Mouse (Mus musculus): ENCODE data around the gene Ak8.

Gene Ak8

DNA sequence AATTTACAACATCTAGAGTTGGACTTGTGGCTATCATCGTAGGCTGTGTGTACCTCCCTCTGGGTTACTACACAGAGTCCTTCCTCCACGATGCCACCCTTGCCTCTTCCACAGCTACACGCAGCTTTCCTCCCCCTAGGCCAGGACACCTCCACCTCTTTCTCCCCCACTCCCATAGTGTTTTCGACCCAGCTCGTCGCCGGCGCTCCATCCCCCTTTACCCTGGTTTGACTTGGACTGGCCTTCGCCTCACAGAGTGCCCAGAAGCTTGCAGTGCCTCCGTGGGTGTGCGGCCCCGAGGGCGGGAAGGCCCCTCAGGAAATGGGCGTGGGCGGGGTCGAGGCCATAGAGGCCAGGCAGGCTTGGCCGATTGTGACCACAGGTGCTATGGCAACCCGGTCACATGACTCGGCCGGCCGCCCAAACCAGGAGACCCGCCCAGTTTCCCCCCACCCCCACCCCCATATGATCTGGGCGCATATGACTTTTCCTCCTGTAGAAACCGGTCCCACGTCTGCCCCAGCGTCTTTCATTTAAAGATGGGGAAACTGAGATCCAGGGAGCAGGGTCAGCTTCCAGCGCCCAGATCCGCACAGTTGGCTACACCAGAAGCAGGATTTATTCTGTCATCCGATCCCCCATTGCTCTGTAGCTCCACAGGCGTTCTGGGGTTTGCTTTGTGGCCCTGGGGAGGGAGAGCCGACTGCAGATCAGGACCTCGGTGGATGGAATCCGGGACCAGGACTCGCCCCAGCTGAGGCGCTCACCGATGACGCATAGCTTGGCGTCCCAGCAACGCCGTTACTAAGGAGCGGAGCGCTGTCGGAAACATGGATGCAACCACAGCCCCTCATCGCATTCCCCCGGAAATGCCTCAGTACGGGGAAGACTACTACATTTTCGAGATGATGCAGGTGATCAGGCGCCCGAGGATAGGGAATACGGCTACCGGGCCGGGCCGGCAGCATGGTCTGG is at the start of gene Ak8, which contains the start of gene Spaca9:
Gene Ak8 (plus strand): TSS at position 804 of the 975 bp plus-strand sequence.
Gene Spaca9 (minus strand): TSS at position 367 of the 975 bp plus-strand sequence.
- in situ Hi-C loops (cut with MboI; ENCODE audit: low pct_unique_long_range_greater_than_20kb in 1 of 2, low sequenced_read_pairs in 2 of 2, unreplicated experiment in 1 of 2), result no loop called here

DNA sequence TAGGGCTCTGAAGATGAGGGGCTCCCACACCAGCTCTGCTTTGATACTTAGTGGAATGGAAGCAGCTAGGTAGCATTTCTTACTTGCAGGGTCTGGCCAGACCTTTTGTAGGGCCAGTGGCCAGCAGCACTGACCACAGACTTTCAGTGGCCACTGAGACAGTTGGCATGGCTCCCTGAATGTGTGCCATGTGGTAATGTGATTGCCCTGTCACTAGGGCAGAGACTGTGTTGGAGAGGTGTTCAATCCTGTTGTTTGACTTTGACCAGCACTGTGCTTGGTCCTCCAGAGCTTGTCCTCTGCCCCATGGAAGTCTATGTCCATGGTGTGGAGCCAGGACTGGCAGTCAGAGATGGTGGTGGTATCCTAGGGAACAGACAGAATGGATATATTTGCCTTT is 49.4 kb upstream of the Ak8 start:
- in situ Hi-C loops (cut with MboI; ENCODE audit: low pct_unique_long_range_greater_than_20kb in 1 of 2, low sequenced_read_pairs in 2 of 2, unreplicated experiment in 1 of 2), result no loop called here

DNA sequence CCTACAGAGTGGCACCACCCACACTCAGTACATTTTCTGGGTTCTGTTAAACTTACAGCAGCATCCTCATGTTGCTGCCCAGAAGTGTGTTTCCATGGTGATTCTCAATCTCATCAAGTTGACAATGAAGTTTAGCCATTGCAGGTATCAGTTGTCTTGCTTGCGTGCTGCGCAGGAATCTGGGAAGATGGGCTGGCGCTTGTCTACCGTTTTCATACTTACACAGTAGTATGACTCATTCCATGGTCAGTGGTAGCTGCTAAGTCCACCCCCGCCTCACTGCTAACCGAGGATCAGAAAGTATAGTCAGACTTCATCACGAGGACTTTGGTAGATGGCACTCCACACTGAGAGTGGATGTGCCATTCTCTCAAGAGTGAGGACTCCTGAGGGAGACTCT is 46.6 kb upstream of the Ak8 start:
- in situ Hi-C loops (cut with MboI; ENCODE audit: low pct_unique_long_range_greater_than_20kb in 1 of 2, low sequenced_read_pairs in 2 of 2, unreplicated experiment in 1 of 2), result no loop called here

DNA sequence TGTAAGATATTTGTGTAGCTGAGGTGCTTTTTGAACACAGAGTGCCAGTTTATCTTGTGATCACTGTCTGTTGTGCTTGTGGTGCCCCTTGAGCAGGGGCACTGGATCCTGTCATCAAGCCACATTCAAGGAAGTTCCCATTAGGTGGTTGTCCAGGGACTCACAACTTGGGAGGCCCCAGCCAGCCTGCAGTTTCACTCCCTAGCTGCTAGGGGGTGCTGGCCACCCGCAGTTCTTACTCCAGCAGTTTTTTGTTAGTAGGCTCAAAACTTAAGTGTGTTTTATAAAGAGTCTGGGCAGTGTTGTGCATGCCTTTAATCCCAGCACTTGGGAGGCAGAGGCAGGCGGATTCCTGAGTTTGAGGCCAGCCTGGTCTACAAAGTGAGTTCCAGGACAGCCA is 45.7 kb upstream of the Ak8 start:
- in situ Hi-C loops (cut with MboI; ENCODE audit: low pct_unique_long_range_greater_than_20kb in 1 of 2, low sequenced_read_pairs in 2 of 2, unreplicated experiment in 1 of 2), result no loop called here

DNA sequence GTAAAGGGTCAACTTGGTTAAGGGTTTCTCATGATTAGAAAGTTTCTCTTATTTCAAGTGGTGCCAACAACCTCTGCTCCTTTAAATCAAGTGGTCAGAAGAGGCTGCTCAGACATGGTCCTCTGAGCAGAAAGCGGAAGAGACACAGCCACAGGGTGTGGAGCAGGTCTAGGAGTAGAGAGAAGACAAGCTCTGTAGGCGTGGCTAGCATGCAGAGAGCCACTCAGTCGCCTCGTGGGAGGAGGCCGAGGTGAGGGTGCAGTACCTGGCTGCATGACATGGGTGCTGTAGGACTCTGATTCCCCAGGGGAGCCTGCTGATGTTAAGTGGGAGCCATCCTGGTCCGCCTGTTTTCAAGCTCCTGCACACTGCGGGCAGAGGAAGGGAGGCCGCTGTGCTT is 43.7 kb upstream of the Ak8 start:
- in situ Hi-C loops (cut with MboI; ENCODE audit: low pct_unique_long_range_greater_than_20kb in 1 of 2, low sequenced_read_pairs in 2 of 2, unreplicated experiment in 1 of 2), result no loop called here

DNA sequence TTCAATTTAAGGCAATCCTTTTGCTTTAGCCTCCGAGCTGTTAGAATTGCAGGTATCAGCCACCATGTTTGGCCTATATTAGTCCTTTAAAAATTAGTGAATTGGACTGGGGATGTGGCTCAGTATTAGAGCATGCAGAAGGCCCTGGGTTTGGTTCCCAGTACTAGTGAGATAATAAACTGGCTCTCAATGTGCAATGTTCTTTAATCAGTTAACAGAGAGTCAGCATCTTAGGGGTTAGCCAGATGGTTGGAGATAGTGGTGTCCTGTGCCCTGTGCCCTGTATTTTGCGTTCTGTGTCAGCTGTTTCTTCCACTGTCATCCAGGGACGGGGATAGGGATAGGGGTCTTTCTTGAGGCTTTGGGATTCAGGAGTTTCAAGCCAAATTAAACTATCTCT is 37.1 kb upstream of the Ak8 start:
- in situ Hi-C loops (cut with MboI; ENCODE audit: low pct_unique_long_range_greater_than_20kb in 1 of 2, low sequenced_read_pairs in 2 of 2, unreplicated experiment in 1 of 2), result no loop called here

DNA sequence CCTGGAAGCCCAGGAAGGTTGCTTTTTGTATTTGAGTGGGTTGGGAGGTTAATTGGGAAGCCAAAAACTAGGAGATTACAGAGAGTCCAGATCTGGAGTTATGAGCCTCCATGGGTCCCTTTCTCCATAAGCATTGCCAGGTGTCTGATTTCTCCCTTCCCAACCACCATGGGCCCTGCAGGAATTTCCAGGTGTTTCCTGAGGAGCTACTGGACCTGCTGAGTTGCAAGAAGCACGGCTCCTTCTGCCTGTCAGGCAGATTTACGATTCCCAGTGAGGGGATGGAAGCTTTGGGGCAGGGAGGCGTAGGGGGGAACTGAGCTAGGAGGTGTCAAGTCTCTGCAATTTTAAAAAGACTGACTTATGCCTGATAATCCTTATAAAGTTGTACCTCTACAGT is 34.1 kb upstream of the Ak8 start:
- in situ Hi-C loops (cut with MboI; ENCODE audit: low pct_unique_long_range_greater_than_20kb in 1 of 2, low sequenced_read_pairs in 2 of 2, unreplicated experiment in 1 of 2), result no loop called here

DNA sequence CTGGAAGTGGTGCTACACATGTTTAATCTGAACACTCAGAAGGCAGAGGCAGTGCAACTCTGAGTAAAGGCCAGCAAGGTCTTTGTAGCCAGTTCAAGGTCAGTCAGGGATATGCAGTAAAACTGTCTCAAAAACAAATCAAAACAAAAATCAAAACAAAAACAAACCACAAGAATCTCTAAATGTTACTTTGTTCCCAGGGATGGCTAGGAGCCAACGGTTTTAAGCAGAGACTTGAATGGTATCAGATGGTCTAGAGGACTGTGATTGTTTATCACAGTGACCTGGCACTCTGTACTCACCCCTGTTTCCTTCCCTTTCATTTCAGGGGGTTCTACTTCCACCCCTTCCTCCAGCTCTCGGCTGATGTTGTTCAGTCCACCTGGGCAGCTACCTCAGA is 28.5 kb upstream of the Ak8 start:
- in situ Hi-C loops (cut with MboI; ENCODE audit: low pct_unique_long_range_greater_than_20kb in 1 of 2, low sequenced_read_pairs in 2 of 2, unreplicated experiment in 1 of 2), result no loop called here

DNA sequence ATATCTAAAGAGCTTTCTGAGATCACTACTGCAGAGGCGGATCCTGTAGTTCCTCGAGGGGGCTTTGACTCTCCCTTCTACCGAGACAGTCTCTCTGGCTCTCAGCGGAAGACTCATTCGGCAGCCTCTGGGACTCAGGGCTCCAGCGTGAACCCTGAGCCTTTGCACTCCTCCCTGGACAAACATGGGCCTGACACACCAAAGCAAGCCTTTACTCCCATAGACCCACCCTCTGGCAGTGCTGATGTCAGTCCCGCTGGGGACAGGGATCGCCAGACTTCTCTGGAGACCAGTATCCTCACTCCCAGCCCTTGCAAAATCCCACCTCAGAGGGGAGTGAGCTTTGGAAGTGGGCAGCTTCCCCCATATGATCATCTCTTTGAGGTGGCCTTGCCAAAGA is 24.0 kb upstream of the Ak8 start:
- in situ Hi-C loops (cut with MboI; ENCODE audit: low pct_unique_long_range_greater_than_20kb in 1 of 2, low sequenced_read_pairs in 2 of 2, unreplicated experiment in 1 of 2), result no loop called here

DNA sequence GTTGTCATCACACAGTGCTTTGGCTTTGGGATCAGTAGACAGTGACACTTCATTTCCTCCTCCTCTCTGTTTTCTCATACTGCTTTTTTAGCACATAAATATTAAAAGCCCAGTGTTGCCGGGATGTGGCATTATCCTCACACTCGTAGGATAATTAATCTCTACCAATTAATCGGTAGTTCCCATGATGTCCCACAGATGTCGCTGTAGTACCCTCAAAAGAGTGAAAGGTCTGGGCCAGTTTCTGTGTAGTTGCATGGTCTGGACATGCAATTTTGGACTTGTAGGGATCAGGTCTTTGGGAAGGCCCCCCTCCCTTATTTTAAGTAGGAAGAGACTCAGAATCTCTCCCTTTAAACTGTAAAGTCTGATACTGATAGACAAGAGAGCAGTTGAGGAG is 19.3 kb upstream of the Ak8 start:
- in situ Hi-C loops (cut with MboI; ENCODE audit: low pct_unique_long_range_greater_than_20kb in 1 of 2, low sequenced_read_pairs in 2 of 2, unreplicated experiment in 1 of 2), result no loop called here

DNA sequence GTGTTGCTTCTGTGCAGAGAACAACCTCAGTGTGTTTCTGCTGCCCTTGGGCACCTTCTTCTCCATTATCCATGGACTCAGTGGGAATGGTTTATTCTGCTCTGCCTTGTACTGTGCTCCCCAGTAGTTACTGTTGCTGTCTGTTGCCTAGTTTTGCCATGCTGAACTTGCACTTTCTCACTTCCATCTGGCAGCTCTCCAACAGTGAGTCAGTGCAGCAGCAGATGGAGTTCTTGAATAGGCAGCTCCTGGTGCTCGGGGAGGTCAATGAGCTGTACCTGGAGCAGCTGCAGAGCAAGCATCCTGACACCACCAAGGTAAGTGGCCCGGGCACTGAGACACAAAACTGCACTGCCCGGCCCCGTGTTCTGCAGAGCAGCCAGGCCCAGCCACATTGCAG is 18.2 kb upstream of the Ak8 start:
- in situ Hi-C loops (cut with MboI; ENCODE audit: low pct_unique_long_range_greater_than_20kb in 1 of 2, low sequenced_read_pairs in 2 of 2, unreplicated experiment in 1 of 2), result no loop called here

DNA sequence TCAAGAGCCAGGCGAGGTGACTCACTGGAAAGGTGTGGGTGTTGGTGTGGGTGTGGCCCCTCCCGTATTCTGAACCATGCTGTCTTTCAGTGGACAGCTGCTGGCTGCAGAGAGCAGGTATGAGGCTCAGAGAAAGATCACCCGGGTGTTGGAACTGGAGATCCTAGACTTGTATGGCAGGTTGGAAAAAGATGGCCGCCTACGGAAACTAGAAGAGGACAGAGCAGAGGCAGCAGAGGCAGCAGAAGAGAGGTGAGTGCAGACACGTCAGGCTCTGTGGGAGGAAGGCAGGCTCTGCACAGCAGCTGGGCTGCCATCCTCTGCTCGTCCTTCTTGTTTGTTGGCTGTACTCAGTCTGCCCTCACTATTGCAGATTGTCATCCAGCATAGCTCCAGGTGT is 14.1 kb upstream of the Ak8 start:
- in situ Hi-C loops (cut with MboI; ENCODE audit: low pct_unique_long_range_greater_than_20kb in 1 of 2, low sequenced_read_pairs in 2 of 2, unreplicated experiment in 1 of 2), result no loop called here

DNA sequence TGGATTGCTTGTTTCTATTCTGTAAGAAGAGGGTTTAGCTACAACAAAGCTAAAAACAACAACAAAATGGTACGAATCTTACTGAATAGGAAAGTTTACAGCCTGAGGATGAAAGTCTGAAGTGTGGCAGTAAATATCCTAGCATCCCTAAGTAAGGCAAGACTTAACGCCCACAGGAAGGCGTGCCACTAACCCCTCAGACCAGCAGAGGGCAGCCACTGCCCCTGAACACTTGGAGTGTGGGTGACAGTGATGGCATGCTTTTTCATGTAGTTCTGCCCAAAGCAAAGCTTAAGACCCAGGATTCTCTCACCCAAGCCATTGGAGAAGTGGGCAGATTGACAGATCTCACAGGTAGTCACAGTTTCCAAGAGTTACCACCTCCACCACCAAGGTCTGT is 11.5 kb upstream of the Ak8 start:
- in situ Hi-C loops (cut with MboI; ENCODE audit: low pct_unique_long_range_greater_than_20kb in 1 of 2, low sequenced_read_pairs in 2 of 2, unreplicated experiment in 1 of 2), result no loop called here

DNA sequence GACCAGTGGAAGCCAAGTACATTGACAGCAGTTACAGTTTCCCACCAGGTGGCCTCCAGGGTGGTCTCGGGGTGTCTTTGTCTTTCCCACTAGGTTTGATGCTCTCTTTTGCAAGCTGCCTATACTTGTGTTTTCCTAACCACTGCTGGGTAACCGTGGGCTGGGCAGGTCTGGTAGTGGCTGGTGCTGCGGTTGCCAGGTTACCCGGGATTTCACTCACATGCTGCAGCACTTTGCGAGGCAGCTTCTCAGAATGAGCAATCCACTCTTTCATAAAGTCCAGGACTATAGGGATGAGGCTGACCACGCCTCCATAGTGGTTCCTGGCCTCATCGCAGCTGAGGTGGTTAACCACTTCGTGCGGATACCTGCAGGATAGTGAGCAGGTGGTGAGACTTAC is 7.3 kb upstream of the Ak8 start:
- in situ Hi-C loops (cut with MboI; ENCODE audit: low pct_unique_long_range_greater_than_20kb in 1 of 2, low sequenced_read_pairs in 2 of 2, unreplicated experiment in 1 of 2), result no loop called here

DNA sequence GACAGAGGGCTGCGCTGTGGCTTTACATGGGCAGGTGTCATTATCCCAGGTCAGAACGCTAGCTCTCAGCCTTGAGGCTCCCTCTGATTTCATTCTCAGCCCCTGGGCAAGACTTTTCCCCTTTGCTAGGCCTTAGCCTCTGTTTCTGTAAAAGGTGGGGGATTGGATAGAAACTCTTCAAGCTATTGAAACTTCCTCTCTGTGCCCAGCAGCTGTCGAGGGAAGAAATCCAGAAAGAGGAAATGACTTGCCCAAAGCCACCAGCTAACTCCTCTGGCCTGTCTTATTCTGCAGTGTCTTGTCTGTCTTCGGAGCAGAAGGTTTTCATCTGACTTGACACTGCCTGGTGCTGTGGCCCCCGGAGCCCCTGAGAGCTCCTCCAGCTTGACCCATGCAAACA is 1.4 kb upstream of the Ak8 start:
- in situ Hi-C loops (cut with MboI; ENCODE audit: low pct_unique_long_range_greater_than_20kb in 1 of 2, low sequenced_read_pairs in 2 of 2, unreplicated experiment in 1 of 2), result no loop called here

DNA sequence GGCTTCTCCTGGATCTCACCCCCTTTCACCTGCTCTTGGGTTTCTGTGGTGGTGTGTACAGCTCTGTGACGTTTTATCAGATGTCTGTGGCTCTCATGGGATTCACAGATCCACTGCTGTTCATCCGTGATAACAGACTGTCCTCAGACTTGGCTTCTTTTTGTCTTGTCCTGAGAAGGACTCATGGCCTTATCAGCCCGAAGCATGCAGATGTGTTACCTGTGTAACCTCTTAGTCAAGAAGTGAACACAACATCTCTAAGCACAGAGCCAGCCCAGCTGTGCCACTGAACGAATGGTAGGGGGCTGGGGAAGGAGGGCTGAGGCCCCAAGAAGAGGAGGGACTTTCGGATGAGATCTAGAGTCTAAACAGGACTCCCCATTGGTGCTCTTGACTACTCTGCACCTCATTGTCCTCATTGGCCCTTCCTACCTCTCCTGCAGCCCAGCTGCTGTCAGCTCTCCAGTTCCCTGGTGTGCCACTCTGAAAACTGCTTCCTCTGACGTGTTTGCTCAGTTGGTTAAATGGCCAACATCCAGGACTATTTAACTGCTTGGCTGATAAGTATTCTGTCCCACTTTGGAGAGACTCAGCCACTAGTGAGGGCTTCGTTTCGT is 1.8 kb downstream of the Ak8 start:
- in situ Hi-C loops (cut with MboI; ENCODE audit: low pct_unique_long_range_greater_than_20kb in 1 of 2, low sequenced_read_pairs in 2 of 2, unreplicated experiment in 1 of 2), result no loop called here

DNA sequence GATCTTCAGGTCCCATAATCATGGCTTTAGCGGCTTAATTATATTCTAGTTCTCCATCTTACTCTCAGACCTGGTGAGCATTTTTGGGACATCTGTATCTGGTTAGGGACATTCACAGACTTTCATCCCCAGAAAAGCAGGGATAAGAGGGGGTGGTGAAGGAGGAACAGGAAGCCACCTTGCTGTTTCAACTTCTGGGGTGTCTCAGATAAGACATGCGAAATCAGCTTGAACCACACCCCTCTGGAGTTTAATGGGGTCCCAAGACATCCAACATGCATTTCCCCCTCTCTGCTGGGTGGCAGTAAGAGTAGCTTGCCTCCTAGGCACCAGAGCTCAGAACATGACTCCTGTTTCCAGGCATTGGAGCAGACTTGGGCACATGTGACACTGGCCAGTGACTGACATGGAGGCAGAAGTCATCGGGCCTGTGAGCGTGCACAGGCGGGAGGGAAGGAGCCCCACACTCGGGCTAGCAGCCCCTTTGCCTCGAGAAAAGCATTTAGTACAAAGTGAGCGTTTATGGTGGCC is 6.2 kb downstream of the Ak8 start:
- in situ Hi-C loops (cut with MboI; ENCODE audit: low pct_unique_long_range_greater_than_20kb in 1 of 2, low sequenced_read_pairs in 2 of 2, unreplicated experiment in 1 of 2), result no loop called here

DNA sequence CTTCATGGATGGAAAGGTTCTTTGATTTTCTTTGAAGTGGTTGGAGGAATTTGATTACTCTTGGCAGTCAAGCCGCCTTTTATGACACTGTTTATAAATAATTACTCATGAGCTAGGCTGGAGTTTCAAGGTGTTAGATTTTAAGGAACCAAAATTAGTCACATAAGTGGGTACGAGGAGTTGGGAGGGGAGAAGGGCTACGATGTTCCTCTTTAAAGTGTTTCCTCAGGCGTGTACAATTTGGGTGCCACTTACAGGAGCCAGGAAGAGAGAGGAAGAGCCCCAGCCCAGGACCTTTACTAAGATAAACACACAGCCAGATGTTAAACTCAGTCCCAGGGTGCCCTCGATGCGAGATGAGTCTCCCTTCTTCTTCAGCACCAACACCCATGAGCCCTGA is 6.8 kb downstream of the Ak8 start:
- in situ Hi-C loops (cut with MboI; ENCODE audit: low pct_unique_long_range_greater_than_20kb in 1 of 2, low sequenced_read_pairs in 2 of 2, unreplicated experiment in 1 of 2), result no loop called here

DNA sequence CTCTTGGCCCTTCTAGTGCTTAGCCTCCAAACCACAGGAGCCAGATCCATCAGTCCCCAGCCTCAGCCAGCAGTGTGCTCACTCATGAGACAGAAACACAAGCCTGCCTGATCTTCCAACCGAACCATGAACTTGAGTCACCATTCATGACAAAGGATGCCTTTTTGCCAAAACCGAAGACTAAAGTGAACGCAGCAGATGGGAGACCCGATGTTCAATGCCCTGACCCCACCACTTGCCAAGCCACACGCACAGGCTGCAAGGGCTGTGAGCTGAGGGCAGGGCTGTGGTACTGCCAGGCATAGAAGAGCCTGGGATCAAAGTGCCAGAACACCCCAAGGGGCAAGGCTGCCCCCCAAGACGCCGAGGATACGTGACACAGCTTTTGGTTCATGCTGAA is 13.1 kb downstream of the Ak8 start:
- in situ Hi-C loops (cut with MboI; ENCODE audit: low pct_unique_long_range_greater_than_20kb in 1 of 2, low sequenced_read_pairs in 2 of 2, unreplicated experiment in 1 of 2), result no loop called here

DNA sequence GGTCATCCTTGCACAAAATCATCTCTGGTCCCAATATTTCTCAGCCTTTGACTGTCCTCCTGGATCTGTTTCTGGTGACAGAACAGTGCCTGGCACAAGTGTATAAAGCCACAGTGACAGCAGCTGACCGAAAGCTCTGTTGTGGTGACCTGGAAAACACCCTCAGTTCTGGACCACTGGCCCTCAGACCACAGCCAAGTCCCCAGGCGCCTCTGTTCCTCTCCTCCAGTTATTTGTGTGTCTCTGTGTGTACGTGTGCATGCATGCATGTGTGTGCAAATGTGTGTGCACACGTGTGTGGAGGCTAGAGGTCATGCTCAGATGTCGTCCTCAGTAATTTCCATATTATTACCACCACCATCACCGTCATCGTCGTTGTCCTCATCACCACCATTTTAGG is 22.5 kb downstream of the Ak8 start:
- in situ Hi-C loops (cut with MboI; ENCODE audit: low pct_unique_long_range_greater_than_20kb in 1 of 2, low sequenced_read_pairs in 2 of 2, unreplicated experiment in 1 of 2), result no loop called here

Data from mouse embryonic stem cell (cell line).